Comparison of ENCODE assay signal across 20 mouse cellular contexts in genomic region chr2:163609281-163609975, GRCm38 (mm10). TPM values are rescaled to one million over a fixed set of nuclear protein-coding genes. Genes with fewer than 3 reads are reported as not detected.
DNase-seq lines count a peak whose midpoint lies in the region; ATAC-seq lines count a peak whose summit lies in the region.
"Had no signal": no experiment of that assay in that cellular context is flagged by ENCODE, and none has a peak within 500 bp of the region (broad histone marks: within the 10 kb centered on the region; RNA-seq: fewer than 3 reads in every experiment).

No protein-coding gene starts in this region.

- 0 out of 2 replicates have a peak, but pooled peaks have one; percentile 4 for ATAC-seq in frontal cortex, adult (ENCODE audit: low TSS enrichment)
- ATAC-seq: inflammation-experienced regulatory T-cells, adult 6 months; liver, embryonic 12.5 days; midbrain, embryonic 13.5 days had no signal

- DNase-seq in adrenal gland, postnatal 10 days, result peak; percentile 63
- DNase-seq in adrenal gland, postnatal 36 days, result no peak
- DNase-seq in frontal cortex, postnatal 10 days (ENCODE audit: low spot score in 2 of 2), result no peak
- peak; percentile 54 for DNase-seq in cerebellum, adult 11-12 months
- DNase-seq in cerebellum, postnatal 25 days, result peak; percentile 55 to 67
- DNase-seq in kidney, postnatal 25 days, result no peak
- DNase-seq in right cerebral cortex, postnatal 10 days (ENCODE audit: low spot score in 2 of 2), result no peak
- DNase-seq: adrenal gland, postnatal 25 days; gastrocnemius, postnatal 14 days; heart, postnatal 36 days; kidney, postnatal 36 days; layer of hippocampus, adult 9-11 months; lung, adult 18-20 months; retina, postnatal 1 day; thymus, adult 18-20 months; thymus, postnatal 36 days had no signal

RNA-seq across cellular contexts. Expression of gene Ttpal, which starts 7.3 kb away (rescaled TPM):
- total RNA-seq in adrenal gland, postnatal 10 days (2021), result 10 to 100 TPM; 24.8 to 26.4 TPM
- total RNA-seq in adrenal gland, postnatal 36 days (2021), result 10 to 100 TPM; 22.7 to 34.8 TPM

RNA-seq across cellular contexts. Expression of gene Serinc3, which starts 35.5 kb away (rescaled TPM):
- 100 to 1,000 TPM; 350 to 392 TPM for total RNA-seq in adrenal gland, postnatal 10 days (2021)
- 100 to 1,000 TPM; 565 to 629 TPM for total RNA-seq in adrenal gland, postnatal 36 days (2021)

RNA-seq across cellular contexts. Expression of gene Pkig, which starts 48.8 kb away (rescaled TPM):
- total RNA-seq in adrenal gland, postnatal 10 days (2021), result 10 to 100 TPM; 46.9 to 60.8 TPM
- total RNA-seq in adrenal gland, postnatal 36 days (2021), result 10 to 100 TPM; 45.0 to 46.0 TPM

Comparison
In these comparisons a context has a peak if more than half of its experiments do, and no peak if none do; other contexts are left out.
1. DNase-seq: peak in adrenal gland, postnatal 10 days (single experiment), cerebellum, adult 11-12 months (single experiment) and cerebellum, postnatal 25 days (2 of 2); none in adrenal gland, postnatal 36 days (0 of 2), frontal cortex, postnatal 10 days (0 of 2), kidney, postnatal 25 days (0 of 2) and right cerebral cortex, postnatal 10 days (0 of 2).